Mouse (Mus musculus): ENCODE data around the gene Ocm.

DNA sequence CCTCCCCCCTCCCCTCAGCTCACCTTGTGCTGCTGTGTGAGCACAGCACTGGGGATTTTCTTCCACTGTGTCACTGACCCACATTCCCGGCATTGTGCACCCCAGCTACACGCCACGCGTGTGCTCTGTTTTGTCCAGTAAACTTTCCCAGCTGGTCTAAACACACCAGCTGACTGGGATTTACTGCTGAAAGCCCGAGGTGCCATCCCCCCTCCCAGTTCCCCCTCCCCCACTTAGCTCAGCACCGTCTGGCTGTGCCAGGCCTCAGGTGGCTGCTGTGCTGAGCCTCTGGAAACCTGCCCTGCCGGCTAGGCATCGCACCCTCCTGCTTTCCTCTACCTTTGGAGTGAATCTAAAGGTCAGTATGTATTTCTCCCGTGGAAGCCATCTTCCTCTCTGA, 45.6 kb downstream of the Ocm start:
- TF ChIP-seq CTCF (IDR thresholded peaks at IDR 0.05; ENCODE audit: control insufficient read depth, insufficient read depth, insufficient replicate concordance, low read depth, low read length) (no peak), POLR2A (IDR thresholded peaks at IDR 0.05; ENCODE audit: control insufficient read depth, low read depth, low read length) (no peak)

All from testis, adult 2 months (tissue).